Mouse (Mus musculus) limb, embryonic 10.5 days (tissue): ENCODE data around the gene Gramd2. TPM values are rescaled to one million over a fixed set of nuclear protein-coding genes. Genes with fewer than 3 reads are reported as not detected.

ENCODE experiments used
- DNase-seq: peaks from one replicate; pipeline ENCODE4 v3.0.0-alpha.2; 2017; ENCODE audit warnings: low spot score
- H3K27ac ChIP-seq: fragments of 300-500 bp; sonication (generic); 2 replicates; pipeline ENCODE4 v1.5.1; 2016; ENCODE audit warnings: mild to moderate bottlenecking
- H3K27me3 ChIP-seq: fragments of 300-500 bp; sonication (generic); 2 replicates; pipeline ENCODE4 v1.6.1; 2016; ENCODE audit warnings: low read depth, mild to moderate bottlenecking; ENCODE audit not compliant: poor library complexity, severe bottlenecking
- H3K36me3 ChIP-seq: fragments of 300-500 bp; sonication (generic); 2 replicates; pipeline ENCODE4 v1.6.1; 2016; ENCODE audit warnings: mild to moderate bottlenecking, moderate library complexity
- H3K4me1 ChIP-seq: fragments of 300-500 bp; sonication (generic); 2 replicates; pipeline ENCODE4 v1.6.1; 2016
- H3K4me3 ChIP-seq: fragments of 300-500 bp; sonication (generic); 2 replicates; pipeline ENCODE4 v1.5.1; 2016; ENCODE audit warnings: mild to moderate bottlenecking, moderate library complexity
- H3K9me3 ChIP-seq: fragments of 300-500 bp; sonication (generic); replicated peaks from 2 replicates; pipeline ENCODE4 v1.6.1; 2016; ENCODE audit warnings: mild to moderate bottlenecking
- WGBS: fragments of 180-500 bp; shearing (Covaris S2); methylation state at CpG from one replicate; pipeline ENCODE4 v1.1.7; 2016; 5-methylcytosine and 5-hydroxymethylcytosine counted together
- polyA plus RNA-seq: library from polyadenylated mRNA; unstranded; fragments of >200 nt; fragmentation: Nextera tagmentation; extraction: Ambion mirVana; gene quantifications from 2 replicates; pipeline ENCODE4 v1.2.1, GENCODE M21; 2016

Gramd2 gene
- polyA plus RNA-seq, 1 experiment from 2014 or later: 0.30 TPM

GRCm38 (mm10) chr9:59706850-59707825 is 27.2 kb downstream of the Gramd2 start:
- Histone ChIP-seq H3K36me3 (no peaks in the 10 kb centered on the region), H3K27me3 (no peaks in the 10 kb centered on the region), H3K9me3 (no peaks in the 10 kb centered on the region), H3K4me1 (peaks cover 15% of the 10 kb centered on the region), H3K27ac (no peak overlapping the region), H3K4me3 (no peak overlapping the region)
- no peak for DNase-seq
- 65% methylated on average over 10 of the region's 10 CpGs for WGBS

DNA sequence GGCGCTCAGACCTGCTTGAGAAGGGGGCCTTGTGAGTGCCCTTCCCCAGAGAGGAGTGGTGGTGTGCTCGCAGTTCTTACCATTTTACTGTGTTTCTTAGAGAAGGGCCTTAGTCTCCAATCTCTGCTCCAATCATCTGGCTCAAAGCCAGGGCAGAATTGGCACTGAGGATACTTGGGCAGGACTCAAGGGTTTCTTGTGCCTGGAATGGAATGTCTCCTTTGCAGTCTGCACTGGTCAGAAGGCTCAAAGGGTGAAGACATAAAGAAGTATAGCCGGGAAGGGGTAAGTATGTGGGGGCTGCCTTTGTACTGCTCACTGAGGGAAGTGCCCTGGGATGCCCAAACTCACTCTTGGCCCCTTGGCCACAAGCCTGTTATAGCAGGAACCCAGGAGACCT is 29.3 kb downstream of the Gramd2 start:
- Histone ChIP-seq H3K9me3 (no peaks in the 10 kb centered on the region), H3K36me3 (no peaks in the 10 kb centered on the region), H3K4me1 (peaks cover 6% of the 10 kb centered on the region; the same call in 1 of the 2 replicates), H3K27ac (no peak overlapping the region), H3K4me3 (no peak overlapping the region), H3K27me3 (no peaks in the 10 kb centered on the region)
- WGBS: 93% methylated on average over 3 of the region's 3 CpGs
- DNase-seq: no peak

- H3K4me1 ChIP-seq: 0 out of 2 replicates have a peak, but pooled peaks cover 3% of the 10 kb centered on the region
- no peaks in the 10 kb centered on the region for H3K9me3 ChIP-seq
- no peak for DNase-seq
- H3K27ac ChIP-seq: no peak overlapping the region
- WGBS: 77% methylated on average over 7 of the region's 7 CpGs
- no peaks in the 10 kb centered on the region for H3K27me3 ChIP-seq
- H3K36me3 ChIP-seq: no peaks in the 10 kb centered on the region
- no peak overlapping the region for H3K4me3 ChIP-seq
These were observed 36.4 kb downstream of the Gramd2 start for GRCm38 (mm10) chr9:59716275-59716898.

DNA sequence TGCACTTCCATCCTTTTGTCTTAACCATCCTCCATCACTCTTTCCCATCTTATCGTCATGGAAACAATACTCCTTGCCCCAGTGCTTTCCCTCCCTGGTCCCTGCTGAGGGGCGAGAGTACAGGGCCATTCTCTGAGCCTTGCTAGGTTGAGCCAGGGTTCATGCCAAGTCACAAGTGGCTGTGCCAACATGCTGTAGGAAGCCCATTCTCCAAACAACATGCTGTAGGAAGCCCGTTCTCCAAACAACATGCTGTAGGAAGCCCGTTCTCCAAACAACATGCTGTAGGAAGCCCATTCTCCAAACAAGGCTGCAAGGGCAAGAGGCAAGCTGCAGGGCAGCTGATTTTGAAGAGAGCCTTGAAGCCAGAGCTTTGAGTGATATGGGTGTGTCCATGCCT is 38.3 kb downstream of the Gramd2 start:
- Histone ChIP-seq H3K4me1 (peaks cover 6% of the 10 kb centered on the region), H3K9me3 (no peaks in the 10 kb centered on the region), H3K36me3 (no peaks in the 10 kb centered on the region), H3K27me3 (no peaks in the 10 kb centered on the region), H3K4me3 (no peak overlapping the region), H3K27ac (no peak overlapping the region)
- WGBS: 94% methylated on average over 4 of the region's 4 CpGs
- DNase-seq: peak; percentile 7

DNA sequence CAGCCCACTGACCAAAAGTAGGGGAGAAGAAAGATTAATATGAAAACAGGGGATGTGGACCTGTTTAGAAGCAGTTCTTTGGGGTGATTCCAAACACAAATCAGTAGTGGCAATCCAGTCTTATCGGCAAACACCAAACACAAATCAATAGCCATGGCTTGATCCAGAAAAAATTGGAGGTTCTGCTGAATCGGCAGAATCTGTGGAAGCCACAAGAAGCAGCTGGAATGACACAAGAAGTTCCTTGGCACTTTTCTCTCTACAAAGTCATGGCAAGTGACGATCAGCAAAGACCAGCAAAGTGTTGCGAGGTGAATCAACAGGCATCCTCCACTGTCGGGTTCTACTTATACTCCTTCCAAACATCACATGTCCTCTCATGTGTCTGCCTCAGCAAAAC is 41.2 kb downstream of the Gramd2 start:
- no peak overlapping the region for H3K27ac ChIP-seq
- H3K4me1 ChIP-seq: peaks cover 14% of the 10 kb centered on the region
- no peak for DNase-seq
- H3K36me3 ChIP-seq: no peaks in the 10 kb centered on the region
- no peaks in the 10 kb centered on the region for H3K27me3 ChIP-seq
- no peaks in the 10 kb centered on the region for H3K9me3 ChIP-seq
- 94% methylated on average over 5 of the region's 5 CpGs for WGBS
- H3K4me3 ChIP-seq: no peak overlapping the region

- H3K27ac ChIP-seq: peak overlapping the region; percentile 30; the same call in 1 of the 2 replicates
- WGBS: 17% methylated on average over 10 of the region's 10 CpGs
These were observed 43.2 kb downstream of the Gramd2 start for GRCm38 (mm10) chr9:59723096-59723657.

DNA sequence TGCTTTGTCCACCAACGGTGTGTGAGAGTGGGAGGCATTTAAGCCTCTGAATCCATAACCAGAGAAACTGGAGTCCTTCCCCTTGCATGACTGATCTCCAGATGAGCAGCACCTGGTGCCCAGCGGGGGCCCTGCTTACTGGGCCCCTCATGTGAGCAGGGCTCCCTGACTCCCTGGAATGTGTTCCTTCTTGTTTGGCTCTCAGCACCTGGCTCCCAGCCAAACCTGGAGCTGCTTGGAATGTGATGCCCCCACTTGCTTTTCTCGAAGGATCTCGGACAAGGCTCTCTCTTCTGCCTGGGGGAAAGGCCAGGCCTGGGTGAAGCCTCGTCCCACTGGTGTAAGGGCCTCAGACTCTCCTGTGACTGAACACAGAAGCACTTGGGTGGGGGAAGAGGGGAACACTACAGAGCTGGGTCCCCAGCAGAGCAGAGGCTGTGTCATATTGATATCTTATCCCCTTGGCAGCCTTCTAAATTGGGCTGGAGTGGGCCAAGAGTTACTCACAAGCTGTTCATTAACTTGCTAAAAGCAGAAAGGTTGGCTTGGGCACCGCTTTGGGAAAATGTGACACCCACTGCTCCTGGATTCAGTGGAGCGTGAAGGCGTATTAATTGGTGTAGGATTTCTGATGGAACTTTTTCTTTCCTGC is 44.0 kb downstream of the Gramd2 start:
- H3K36me3 ChIP-seq: no peaks in the 10 kb centered on the region
- WGBS: 78% methylated on average over 8 of the region's 8 CpGs
- no peaks in the 10 kb centered on the region for H3K9me3 ChIP-seq
- H3K4me1 ChIP-seq: peaks cover 11% of the 10 kb centered on the region
- peak overlapping the region; percentile 3; the same call in 1 of the 2 replicates for H3K27ac ChIP-seq
- no peak overlapping the region; the same call in 1 of the 2 replicates for H3K4me3 ChIP-seq
- no peak for DNase-seq
- no peaks in the 10 kb centered on the region for H3K27me3 ChIP-seq

More at GRCm38 (mm10) chr9:59723096-59723657, 43.2 kb downstream of the Gramd2 start:
- Histone ChIP-seq H3K4me1 (peaks cover 11% of the 10 kb centered on the region), H3K27me3 (no peaks in the 10 kb centered on the region), H3K36me3 (no peaks in the 10 kb centered on the region), H3K9me3 (no peaks in the 10 kb centered on the region), H3K4me3 (no peak overlapping the region; the same call in 1 of the 2 replicates)
- peak; percentile 71 for DNase-seq

DNA sequence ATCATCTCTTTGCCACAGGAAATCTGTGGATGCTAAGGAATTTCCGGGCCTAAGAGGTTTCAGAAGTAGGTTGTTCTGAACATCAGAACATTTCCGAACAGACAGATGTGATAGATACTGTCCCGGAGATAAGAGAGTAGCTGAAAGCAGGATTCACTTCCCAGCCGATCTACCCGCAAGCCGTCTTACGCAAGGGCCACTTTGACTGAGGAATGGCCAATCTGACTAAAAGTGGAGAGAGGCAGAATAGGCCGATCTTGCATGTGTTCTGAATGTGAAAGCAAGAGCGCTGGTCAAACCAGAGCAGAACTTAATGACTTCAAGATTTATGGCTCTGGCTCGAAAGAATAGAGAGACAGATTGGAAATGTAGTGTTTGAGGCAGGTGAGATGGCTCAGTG is 45.6 kb downstream of the Gramd2 start:
- no peaks in the 10 kb centered on the region for H3K9me3 ChIP-seq

GRCm38 (mm10) chr9:59727569-59728286 is 47.8 kb downstream of the Gramd2 start:
- DNase-seq: no peak
- 89% methylated on average over 11 of the region's 11 CpGs for WGBS
- Histone ChIP-seq H3K27ac (no peak overlapping the region), H3K27me3 (no peaks in the 10 kb centered on the region), H3K9me3 (no peaks in the 10 kb centered on the region), H3K4me1 (peaks cover 11% of the 10 kb centered on the region), H3K4me3 (no peak overlapping the region), H3K36me3 (no peaks in the 10 kb centered on the region)

More for the DNA sequence above, 45.6 kb downstream of the Gramd2 start:
- WGBS: 81% methylated on average over 10 of the region's 10 CpGs
- Histone ChIP-seq H3K27me3 (no peaks in the 10 kb centered on the region), H3K4me1 (peaks cover 11% of the 10 kb centered on the region), H3K27ac (no peak overlapping the region), H3K4me3 (no peak overlapping the region), H3K36me3 (no peaks in the 10 kb centered on the region)
- DNase-seq: no peak

GRCm38 (mm10) chr9:59731136-59731535 is 51.2 kb downstream of the Gramd2 start:
- H3K9me3 ChIP-seq: no peaks in the 10 kb centered on the region
- H3K4me1 ChIP-seq: no peaks in the 10 kb centered on the region
- H3K4me3 ChIP-seq: no peak overlapping the region
- DNase-seq: no peak
- no peak overlapping the region for H3K27ac ChIP-seq
- H3K27me3 ChIP-seq: no peaks in the 10 kb centered on the region
- whole genome bisulfite sequencing: 91% methylated on average over 5 of the region's 5 CpGs
- H3K36me3 ChIP-seq: no peaks in the 10 kb centered on the region

- no peaks in the 10 kb centered on the region for H3K27me3 ChIP-seq
- H3K36me3 ChIP-seq: peaks cover 13% of the 10 kb centered on the region
- H3K4me3 ChIP-seq: no peak overlapping the region
- no peak overlapping the region for H3K27ac ChIP-seq
- 69% methylated on average over 6 of the region's 6 CpGs for WGBS
- H3K9me3 ChIP-seq: no peaks in the 10 kb centered on the region
- H3K4me1 ChIP-seq: no peaks in the 10 kb centered on the region
- DNase-seq: no peak
These were observed 53.1 kb downstream of the Gramd2 start for GRCm38 (mm10) chr9:59733075-59733474.

- Histone ChIP-seq H3K4me1 (no peaks in the 10 kb centered on the region), H3K27ac (no peak overlapping the region), H3K36me3 (peaks cover 13% of the 10 kb centered on the region), H3K27me3 (no peaks in the 10 kb centered on the region), H3K9me3 (no peaks in the 10 kb centered on the region), H3K4me3 (no peak overlapping the region)
- 66% methylated on average over 4 of the region's 4 CpGs for WGBS
- no peak for DNase-seq
These were observed 55.5 kb downstream of the Gramd2 start for GRCm38 (mm10) chr9:59735394-59735793.
